Mouse (Mus musculus) thymus, adult 2 months (tissue): ENCODE measurements around the gene Arhgef19.

Experiments
- CTCF ChIP-seq: fragments of 200-500 bp; IDR thresholded peaks from 2 replicates; pipeline ENCODE4 v1.5.1; 2012; ENCODE audit warnings: mild to moderate bottlenecking, control low read depth, low read length, moderate library complexity, borderline replicate concordance; ENCODE audit not compliant: control insufficient read depth, poor library complexity, insufficient read depth; ENCODE audit errors: extremely low read depth
- POLR2A ChIP-seq: fragments of 200-500 bp; IDR thresholded peaks from 2 replicates; pipeline ENCODE4 v1.6.1; 2012; ENCODE audit warnings: mild to moderate bottlenecking, low read length, control low read depth, moderate library complexity; ENCODE audit not compliant: control insufficient read depth, poor library complexity, insufficient read depth; ENCODE audit errors: extremely low read depth

DNA sequence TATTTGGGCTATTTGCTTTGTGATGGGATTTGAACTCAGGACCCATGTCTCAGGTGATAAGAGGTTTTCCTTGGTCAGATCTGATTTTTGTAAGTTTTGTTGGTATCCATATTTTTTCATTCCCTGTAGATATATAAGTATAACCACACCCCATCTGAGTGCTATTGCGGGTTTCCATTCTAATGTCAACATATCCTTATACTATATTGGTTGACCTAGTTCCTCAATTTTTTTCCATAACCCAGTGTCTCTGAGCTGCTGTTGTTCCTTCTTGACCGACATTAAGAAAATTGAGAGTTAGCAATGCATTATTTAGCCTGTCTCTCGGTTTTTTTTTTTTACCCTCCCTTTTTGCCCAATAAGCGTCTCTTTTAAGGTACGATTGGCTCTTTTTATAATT is 16.5 kb upstream of the Arhgef19 start:
- TF ChIP-seq CTCF (no peak), POLR2A (no peak)
